In genomic region chr17:87876295-87877000, GRCm38 (mm10) we compare ENCODE assay signal across 16 mouse cellular contexts. TPM values are rescaled to one million over a fixed set of nuclear protein-coding genes. Genes with fewer than 3 reads are reported as not detected.
DNase-seq lines count a peak whose midpoint lies in the region; ATAC-seq and TF ChIP-seq lines count a peak whose summit lies in the region.
"Had no signal": no experiment of that assay in that cellular context is flagged by ENCODE, and none has a peak within 500 bp of the region (broad histone marks: within the 10 kb centered on the region; RNA-seq: fewer than 3 reads in every experiment).

No protein-coding gene starts in this region.

- no peak for ATAC-seq in neural tube, embryonic 15.5 days (ENCODE audit: low FRiP score)
- ATAC-seq in intestine, embryonic 15.5 days, result peak; percentile 30; the same call in 1 of the 2 replicates
- ATAC-seq in stomach, postnatal 0 days (ENCODE audit: low FRiP score, low TSS enrichment), result peak; percentile 62; the same call in 1 of the 2 replicates

- H3K4me3 ChIP-seq in neural tube, embryonic 15.5 days (replicated peaks), result no peak overlapping the region
- H3K4me3 ChIP-seq in intestine, embryonic 15.5 days (replicated peaks), result no peak overlapping the region
- H3K4me3 ChIP-seq in stomach, postnatal 0 days (ENCODE audit: low read depth, low read length), result no peak overlapping the region
- H3K4me3 ChIP-seq: embryonic facial prominence, embryonic 15.5 days; kidney, embryonic 15.5 days; limb, embryonic 15.5 days; midbrain, embryonic 12.5 days; stomach, embryonic 15.5 days had no signal

- H3K9ac ChIP-seq in neural tube, embryonic 15.5 days (replicated peaks), result no peak overlapping the region
- no peak overlapping the region for H3K9ac ChIP-seq in intestine, embryonic 15.5 days
- H3K9ac ChIP-seq in stomach, postnatal 0 days (ENCODE audit: low read length), result no peak overlapping the region
- H3K9ac ChIP-seq: embryonic facial prominence, embryonic 15.5 days; kidney, embryonic 15.5 days; limb, embryonic 15.5 days; midbrain, embryonic 12.5 days; stomach, embryonic 15.5 days had no signal

- H3K27ac ChIP-seq in neural tube, embryonic 15.5 days (replicated peaks), result no peak overlapping the region
- H3K27ac ChIP-seq in intestine, embryonic 15.5 days, result no peak overlapping the region
- H3K27ac ChIP-seq in stomach, postnatal 0 days (replicated peaks), result no peak overlapping the region
- H3K27ac ChIP-seq: embryonic facial prominence, embryonic 15.5 days; limb, embryonic 15.5 days; stomach, embryonic 15.5 days had no signal

- TF ChIP-seq EP300 in stomach, postnatal 0 days (optimal IDR thresholded peaks at IDR 0.05), result no peak

- DNase-seq in embryo, embryonic 11 days, result peak; percentile 20
- no peak for DNase-seq in embryo, embryonic 10 days (ENCODE audit: low spot score)
- DNase-seq in neural tube, embryonic 10.5 days (ENCODE audit: extremely low spot score, low spot score), result peak; percentile 13
- peak; percentile 35 for DNase-seq in stomach, postnatal 0 days (ENCODE audit: low spot score)
- DNase-seq in gastrocnemius, adult 8-10 months (ENCODE audit: low spot score in 2 of 2), result no peak
- no peak for DNase-seq in layer of hippocampus, postnatal 14 days (ENCODE audit: low spot score in 2 of 2)
- DNase-seq: retina, postnatal 1 day had no signal

- no peaks in the 10 kb centered on the region for H3K27me3 ChIP-seq in neural tube, embryonic 15.5 days (replicated peaks)
- H3K27me3 ChIP-seq in intestine, embryonic 15.5 days (replicated peaks), result no peaks in the 10 kb centered on the region
- no peaks in the 10 kb centered on the region for H3K27me3 ChIP-seq in stomach, postnatal 0 days (ENCODE audit: control insufficient read depth, insufficient read depth, low read length)
- H3K27me3 ChIP-seq: CH12.LX; embryonic facial prominence, embryonic 15.5 days; kidney, embryonic 15.5 days; limb, embryonic 15.5 days; stomach, embryonic 15.5 days had no signal

- H3K4me1 ChIP-seq in neural tube, embryonic 15.5 days, result peaks cover 20% of the 10 kb centered on the region
- H3K4me1 ChIP-seq in intestine, embryonic 15.5 days (replicated peaks), result no peaks in the 10 kb centered on the region
- H3K4me1 ChIP-seq in stomach, postnatal 0 days (replicated peaks; ENCODE audit: control insufficient read depth, insufficient read depth), result no peaks in the 10 kb centered on the region

- no peak overlapping the region for H3K4me2 ChIP-seq in neural tube, embryonic 15.5 days
- no peak overlapping the region for H3K4me2 ChIP-seq in intestine, embryonic 15.5 days (replicated peaks)
- H3K4me2 ChIP-seq in stomach, postnatal 0 days (replicated peaks; ENCODE audit: low read depth), result no peak overlapping the region
- H3K4me2 ChIP-seq: kidney, embryonic 15.5 days; limb, embryonic 15.5 days; stomach, embryonic 15.5 days had no signal

- no peak for TF ChIP-seq CTCF in stomach, postnatal 0 days (IDR thresholded peaks at IDR 0.05; ENCODE audit: low read depth)

- WGBS in neural tube, embryonic 15.5 days, result 86% methylated on average over 11 of the region's 11 CpGs
- 78% methylated on average over 11 of the region's 11 CpGs for WGBS in intestine, embryonic 15.5 days
- 77% methylated on average over 11 of the region's 11 CpGs for WGBS in stomach, postnatal 0 days

- no peaks in the 10 kb centered on the region for H3K9me3 ChIP-seq in neural tube, embryonic 15.5 days (replicated peaks)
- no peaks in the 10 kb centered on the region for H3K9me3 ChIP-seq in intestine, embryonic 15.5 days
- H3K9me3 ChIP-seq in stomach, postnatal 0 days (ENCODE audit: control insufficient read depth, low read length), result no peaks in the 10 kb centered on the region
- H3K9me3 ChIP-seq: embryonic facial prominence, embryonic 15.5 days; kidney, embryonic 15.5 days; limb, embryonic 15.5 days; midbrain, embryonic 12.5 days; stomach, embryonic 15.5 days had no signal

- H3K36me3 ChIP-seq in neural tube, embryonic 15.5 days, result no peaks in the 10 kb centered on the region
- no peaks in the 10 kb centered on the region for H3K36me3 ChIP-seq in intestine, embryonic 15.5 days
- no peaks in the 10 kb centered on the region for H3K36me3 ChIP-seq in stomach, postnatal 0 days (ENCODE audit: control insufficient read depth, insufficient read depth, low read length)
- H3K36me3 ChIP-seq: embryonic facial prominence, embryonic 15.5 days; kidney, embryonic 15.5 days; limb, embryonic 15.5 days; midbrain, embryonic 12.5 days; stomach, embryonic 15.5 days had no signal

RNA-seq across cellular contexts. Expression of gene Rpl36-ps4, which starts 44.3 kb away (rescaled TPM):
- polyA plus RNA-seq in neural tube, embryonic 15.5 days (2015; fragmentation: Nextera tagmentation; extraction: Ambion mirVana), result not detected in 2 replicates
- not detected in 2 replicates for polyA plus RNA-seq in intestine, embryonic 15.5 days (2015; fragmentation: Nextera tagmentation; extraction: Ambion mirVana)
- not detected in 2 replicates for polyA plus RNA-seq in stomach, postnatal 0 days (2015; fragmentation: Nextera tagmentation; extraction: Ambion mirVana)
- not detected for total RNA-seq in gastrocnemius, adult 8-10 months (2022)
- not detected for total RNA-seq in layer of hippocampus, postnatal 14 days (2021)
- total RNA-seq: CH12.LX; heart, postnatal 25 days had no signal
- polyA plus RNA-seq: embryonic facial prominence, embryonic 15.5 days; kidney, embryonic 15.5 days; limb, embryonic 15.5 days; midbrain, embryonic 12.5 days; stomach, embryonic 15.5 days had no signal

Comparison
In these comparisons a context has a peak if more than half of its experiments do, and no peak if none do; other contexts are left out.
1. DNase-seq: peak in embryo, embryonic 11 days (single experiment), neural tube, embryonic 10.5 days (single experiment) and stomach, postnatal 0 days (single experiment); none in embryo, embryonic 10 days (single experiment), gastrocnemius, adult 8-10 months (0 of 2) and layer of hippocampus, postnatal 14 days (0 of 2).